Mouse (Mus musculus): ENCODE results near the gene Ptpra.

Gene Ptpra

GRCm38 (mm10) chr2:130598399-130598798 lies 148.3 kb downstream of the Ptpra start:
- no peak for DNase-seq (ENCODE audit: low spot score)

DNA sequence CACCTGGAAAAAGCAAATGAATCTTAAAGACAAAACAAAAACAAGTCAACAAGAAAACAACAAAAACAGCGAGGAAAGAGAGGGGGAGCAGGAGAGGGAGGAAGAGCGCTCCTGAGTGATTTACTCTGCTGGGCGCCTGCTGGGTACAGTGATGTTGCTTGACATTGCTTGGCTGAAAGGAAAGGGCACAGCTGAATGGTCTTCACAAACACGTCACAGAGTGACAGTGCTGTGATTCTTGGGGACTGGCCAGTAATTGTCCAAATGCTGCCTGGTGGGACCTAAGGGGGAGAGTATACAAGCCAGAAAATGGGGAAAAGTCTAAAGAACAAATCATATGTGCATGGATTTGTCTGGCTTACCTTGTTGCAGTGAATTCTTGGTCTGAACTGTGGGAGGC lies 152.1 kb downstream of the Ptpra start:
- DNase-seq (ENCODE audit: low spot score) = no peak
